Comparison of ENCODE assay signal across 15 mouse cellular contexts in genomic region chr12:102618085-102618484, GRCm38 (mm10).
DNase-seq lines count a peak whose midpoint lies in the region; ATAC-seq and TF ChIP-seq lines count a peak whose summit lies in the region.
"Had no signal": no experiment of that assay in that cellular context is flagged by ENCODE, and none has a peak within 500 bp of the region (broad histone marks: within the 10 kb centered on the region; RNA-seq: fewer than 3 reads in every experiment).

No protein-coding gene starts in this region.

- H3K4me1 ChIP-seq in hindbrain, embryonic 10.5 days (replicated peaks): peaks cover 49% of the 10 kb centered on the region
- peaks cover 8% of the 10 kb centered on the region for H3K4me1 ChIP-seq in hindbrain, postnatal 0 days (ENCODE audit: insufficient read depth, low read length)
- peaks cover 24% of the 10 kb centered on the region for H3K4me1 ChIP-seq in neural tube, embryonic 13.5 days (replicated peaks)
- H3K4me1 ChIP-seq in neural tube, embryonic 15.5 days: peaks cover 16% of the 10 kb centered on the region
- H3K4me1 ChIP-seq in heart, embryonic 12.5 days (replicated peaks): peaks cover 26% of the 10 kb centered on the region

- H3K9me3 ChIP-seq in hindbrain, embryonic 10.5 days: no peaks in the 10 kb centered on the region
- no peaks in the 10 kb centered on the region for H3K9me3 ChIP-seq in hindbrain, postnatal 0 days (ENCODE audit: low read length)
- no peaks in the 10 kb centered on the region for H3K9me3 ChIP-seq in neural tube, embryonic 13.5 days
- H3K9me3 ChIP-seq in neural tube, embryonic 15.5 days (replicated peaks): no peaks in the 10 kb centered on the region
- no peaks in the 10 kb centered on the region for H3K9me3 ChIP-seq in heart, embryonic 12.5 days (replicated peaks)
- H3K9me3 ChIP-seq: midbrain, embryonic 12.5 days had no signal

- 74% methylated on average over 9 of the region's 9 CpGs for WGBS in hindbrain, embryonic 10.5 days
- 50% methylated on average over 9 of the region's 9 CpGs for WGBS in hindbrain, postnatal 0 days
- WGBS in neural tube, embryonic 13.5 days: 60% methylated on average over 9 of the region's 9 CpGs
- 61% methylated on average over 9 of the region's 9 CpGs for WGBS in neural tube, embryonic 15.5 days
- WGBS in heart, embryonic 12.5 days: 75% methylated on average over 9 of the region's 9 CpGs

- no peak overlapping the region for H3K4me3 ChIP-seq in hindbrain, embryonic 10.5 days
- H3K4me3 ChIP-seq in hindbrain, postnatal 0 days (ENCODE audit: low read length): no peak overlapping the region
- H3K4me3 ChIP-seq in neural tube, embryonic 13.5 days: no peak overlapping the region
- no peak overlapping the region for H3K4me3 ChIP-seq in neural tube, embryonic 15.5 days (replicated peaks)
- no peak overlapping the region for H3K4me3 ChIP-seq in heart, embryonic 12.5 days
- H3K4me3 ChIP-seq: midbrain, embryonic 12.5 days had no signal

- TF ChIP-seq CTCF in hindbrain, postnatal 0 days (IDR thresholded peaks at IDR 0.05; ENCODE audit: low read depth): no peak

- peak; percentile 61 for DNase-seq in adrenal gland, postnatal 10 days
- DNase-seq in adrenal gland, postnatal 4 days (ENCODE audit: low spot score in 2 of 2): no peak
- DNase-seq in hindbrain, embryonic 10.5 days (ENCODE audit: low spot score): no peak
- no peak for DNase-seq in hindbrain, postnatal 0 days (ENCODE audit: low spot score)
- DNase-seq: cerebellum, postnatal 10 days; embryo, embryonic 11 days; heart, adult 11 months; liver; lung, adult 18-20 months; lung, postnatal 36 days had no signal

- H3K36me3 ChIP-seq in hindbrain, embryonic 10.5 days: 0 out of 2 replicates have a peak, but pooled peaks cover 10% of the 10 kb centered on the region
- H3K36me3 ChIP-seq in hindbrain, postnatal 0 days (ENCODE audit: insufficient read depth, low read length): no peaks in the 10 kb centered on the region
- H3K36me3 ChIP-seq in neural tube, embryonic 13.5 days: 0 out of 2 replicates have a peak, but pooled peaks cover 13% of the 10 kb centered on the region
- peaks cover 5% of the 10 kb centered on the region; the same call in 1 of the 2 replicates for H3K36me3 ChIP-seq in neural tube, embryonic 15.5 days
- H3K36me3 ChIP-seq in heart, embryonic 12.5 days: no peaks in the 10 kb centered on the region
- H3K36me3 ChIP-seq: midbrain, embryonic 12.5 days had no signal

- no peaks in the 10 kb centered on the region for H3K27me3 ChIP-seq in hindbrain, embryonic 10.5 days (ENCODE audit: insufficient read depth, poor library complexity, severe bottlenecking)
- no peaks in the 10 kb centered on the region for H3K27me3 ChIP-seq in hindbrain, postnatal 0 days (ENCODE audit: insufficient read depth, low read length)
- no peaks in the 10 kb centered on the region for H3K27me3 ChIP-seq in neural tube, embryonic 13.5 days
- no peaks in the 10 kb centered on the region for H3K27me3 ChIP-seq in neural tube, embryonic 15.5 days (replicated peaks)
- H3K27me3 ChIP-seq in heart, embryonic 12.5 days (replicated peaks): no peaks in the 10 kb centered on the region
- H3K27me3 ChIP-seq: midbrain, embryonic 12.5 days had no signal

- no peak for ATAC-seq in hindbrain, postnatal 0 days
- ATAC-seq in neural tube, embryonic 13.5 days (ENCODE audit: low read depth): no peak
- no peak for ATAC-seq in neural tube, embryonic 15.5 days (ENCODE audit: low FRiP score)
- ATAC-seq in heart, embryonic 12.5 days (ENCODE audit: insufficient number of reproducible peaks, low FRiP score): no peak
- ATAC-seq in megakaryocyte progenitor cell, adult 5-6 weeks (replicated peaks; ENCODE audit: poor library complexity): no peak

- H3K4me2 ChIP-seq in hindbrain, postnatal 0 days (ENCODE audit: low read depth, low read length): no peak overlapping the region
- H3K4me2 ChIP-seq in neural tube, embryonic 13.5 days: no peak overlapping the region
- no peak overlapping the region for H3K4me2 ChIP-seq in neural tube, embryonic 15.5 days
- no peak overlapping the region for H3K4me2 ChIP-seq in heart, embryonic 12.5 days
- H3K4me2 ChIP-seq: midbrain, embryonic 12.5 days had no signal

- no peak overlapping the region for H3K9ac ChIP-seq in hindbrain, postnatal 0 days (replicated peaks; ENCODE audit: low read length)
- H3K9ac ChIP-seq in neural tube, embryonic 13.5 days: no peak overlapping the region
- no peak overlapping the region for H3K9ac ChIP-seq in neural tube, embryonic 15.5 days (replicated peaks)
- H3K9ac ChIP-seq in heart, embryonic 12.5 days: no peak overlapping the region
- H3K9ac ChIP-seq: midbrain, embryonic 12.5 days had no signal

- peak overlapping the region; percentile 24; the same call in 1 of the 2 replicates for H3K27ac ChIP-seq in hindbrain, embryonic 10.5 days
- H3K27ac ChIP-seq in hindbrain, postnatal 0 days: no peak overlapping the region
- peak overlapping the region; percentile 6; the same call in 1 of the 2 replicates for H3K27ac ChIP-seq in neural tube, embryonic 13.5 days (replicated peaks)
- no peak overlapping the region for H3K27ac ChIP-seq in neural tube, embryonic 15.5 days (replicated peaks)
- no peak overlapping the region for H3K27ac ChIP-seq in heart, embryonic 12.5 days (ENCODE audit: poor library complexity, severe bottlenecking)
- H3K27ac ChIP-seq: midbrain, embryonic 12.5 days had no signal

Comparison
In these comparisons a context has a peak if more than half of its experiments do, and no peak if none do; other contexts are left out.
1. H3K27ac ChIP-seq: peak in hindbrain, embryonic 10.5 days (single experiment) and neural tube, embryonic 13.5 days (single experiment); none in hindbrain, postnatal 0 days (single experiment), neural tube, embryonic 15.5 days (single experiment) and heart, embryonic 12.5 days (single experiment).